8 mouse cellular contexts compared by ENCODE assay signal in genomic region chr15:30173370-30173941, GRCm38 (mm10). TPM values are rescaled to one million over a fixed set of nuclear protein-coding genes. Genes with fewer than 3 reads are reported as not detected.
DNase-seq lines count a peak whose midpoint lies in the region; ATAC-seq and TF ChIP-seq lines count a peak whose summit lies in the region.

No protein-coding gene starts in this region.

- WGBS in kidney, postnatal 0 days = under 1% methylated on average over 29 of the region's 29 CpGs
- WGBS in limb, embryonic 11.5 days = under 1% methylated on average over 29 of the region's 29 CpGs

- H3K4me2 ChIP-seq in kidney, postnatal 0 days (ENCODE audit: low read length) = peak overlapping the region; percentile 90
- peak overlapping the region; percentile 94 for H3K4me2 ChIP-seq in limb, embryonic 11.5 days (ENCODE audit: low read depth, severe bottlenecking)

- H3K9me3 ChIP-seq in kidney, postnatal 0 days (replicated peaks; ENCODE audit: low read length) = no peaks in the 10 kb centered on the region
- no peaks in the 10 kb centered on the region for H3K9me3 ChIP-seq in limb, embryonic 11.5 days (ENCODE audit: control insufficient read depth, low read length)

- peak overlapping the region; percentile 61 for H3K4me3 ChIP-seq in kidney, postnatal 0 days (replicated peaks; ENCODE audit: low read depth, low read length)
- peak overlapping the region; percentile 63 for H3K4me3 ChIP-seq in limb, embryonic 11.5 days (ENCODE audit: low read depth, low read length)

- peaks cover 10% of the 10 kb centered on the region; the same call in 1 of the 2 replicates for H3K4me1 ChIP-seq in kidney, postnatal 0 days (replicated peaks; ENCODE audit: insufficient read depth, low read length)
- H3K4me1 ChIP-seq in limb, embryonic 11.5 days (ENCODE audit: control insufficient read depth, insufficient read depth, low read length) = no peaks in the 10 kb centered on the region; the same call in 1 of the 2 replicates

- H3K27ac ChIP-seq in kidney, postnatal 0 days = no peak overlapping the region
- H3K27ac ChIP-seq in limb, embryonic 11.5 days (replicated peaks; ENCODE audit: low read depth, low read length) = no peak overlapping the region

- peak; percentile 2 for DNase-seq in kidney, postnatal 0 days (ENCODE audit: low spot score)
- DNase-seq in kidney, adult 8-10 months = no peak
- peak; percentile 62 to 72 for DNase-seq in cerebellum, postnatal 14 days
- DNase-seq in frontal cortex, postnatal 36 days (ENCODE audit: low spot score in 2 of 2) = peak; percentile 33 to 40
- DNase-seq in limb, embryonic 11.5 days (ENCODE audit: low spot score) = peak; percentile 30
- peak; percentile 75 for DNase-seq in retina, postnatal 1 day
- DNase-seq in spleen, adult 12 weeks (ENCODE audit: low spot score) = no peak
- DNase-seq in natural killer cell, adult 2 months (ENCODE audit: low spot score in 2 of 2) = no peak

- H3K36me3 ChIP-seq in kidney, postnatal 0 days (ENCODE audit: insufficient read depth, low read length) = no peaks in the 10 kb centered on the region
- H3K36me3 ChIP-seq in limb, embryonic 11.5 days (ENCODE audit: control insufficient read depth, insufficient read depth, low read length) = no peaks in the 10 kb centered on the region

- TF ChIP-seq CTCF in kidney, postnatal 0 days (IDR thresholded peaks at IDR 0.05; ENCODE audit: low read depth) = no peak

- H3K9ac ChIP-seq in kidney, postnatal 0 days (ENCODE audit: low read depth, low read length) = 0 out of 2 replicates have a peak overlapping the region, but pooled peaks have one; percentile 23
- H3K9ac ChIP-seq in limb, embryonic 11.5 days (ENCODE audit: low read length) = peak overlapping the region; percentile 52

- ATAC-seq in kidney, postnatal 0 days (replicated peaks; ENCODE audit: low FRiP score, low read depth) = no peak
- 0 out of 2 replicates have a peak, but pooled peaks have one; percentile 52 for ATAC-seq in limb, embryonic 11.5 days (ENCODE audit: insufficient number of reproducible peaks, low FRiP score, low TSS enrichment, low read depth)

- H3K27me3 ChIP-seq in kidney, postnatal 0 days (ENCODE audit: insufficient read depth, low read length) = peaks cover 35% of the 10 kb centered on the region
- peaks cover 28% of the 10 kb centered on the region for H3K27me3 ChIP-seq in limb, embryonic 11.5 days (ENCODE audit: control insufficient read depth, insufficient read depth, low read length)

RNA-seq across cellular contexts. Expression of gene Ctnnd2, which starts 1.1 kb away (rescaled TPM):
- 2.0 and 2.8 TPM in 2 replicates for polyA plus RNA-seq in kidney, postnatal 0 days (2015; fragmentation: Nextera tagmentation; extraction: Ambion mirVana)
- 2.5 TPM in 2 replicates for polyA plus RNA-seq in limb, embryonic 11.5 days (2014; fragmentation: Nextera tagmentation; extraction: Ambion mirVana)

Comparison
In these comparisons a context has a peak if more than half of its experiments do, and no peak if none do; other contexts are left out.
1. DNase-seq: peak in kidney, postnatal 0 days (single experiment), cerebellum, postnatal 14 days (2 of 2), frontal cortex, postnatal 36 days (2 of 2), limb, embryonic 11.5 days (single experiment) and retina, postnatal 1 day (single experiment); none in kidney, adult 8-10 months (0 of 2), spleen, adult 12 weeks (single experiment) and natural killer cell, adult 2 months (0 of 2).